Mouse (Mus musculus) CH12.LX (cell line): ENCODE data around the gene Trim21.

ENCODE experiments used
- JUND ChIP-seq: conservative IDR thresholded peaks from 2 replicates; pipeline ENCODE4 v1.6.1; 2011; ENCODE audit warnings: low read depth, low read length, improper control_type of control experiment
- POLR2A ChIP-seq: IDR thresholded peaks from 2 replicates; pipeline ENCODE4 v1.6.1; 2011; ENCODE audit warnings: low read depth, mild to moderate bottlenecking, improper control_type of control experiment, low read length

DNA sequence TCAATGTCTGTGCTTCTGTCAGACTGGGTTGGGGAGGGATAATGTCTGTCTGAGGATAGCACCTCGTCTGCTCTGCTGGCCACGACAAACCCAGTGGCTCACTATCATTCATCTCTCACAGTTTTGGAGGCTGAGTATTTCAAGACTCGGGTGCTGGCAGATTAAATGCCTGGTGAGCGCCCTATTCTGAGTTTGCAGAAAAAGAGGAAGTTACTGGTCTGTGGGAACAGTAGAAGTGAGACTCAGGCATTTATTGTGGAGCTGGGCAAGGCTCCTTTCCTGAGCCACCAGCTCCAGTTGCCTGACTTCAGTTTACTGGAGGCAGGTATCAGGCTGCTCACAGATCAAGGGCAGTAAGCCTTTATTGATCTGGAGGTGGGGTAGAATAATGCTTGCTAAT is 51.1 kb downstream of the Trim21 start:
- no peak for TF ChIP-seq JUND
- TF ChIP-seq POLR2A = no peak
